Mouse (Mus musculus) forebrain, embryonic 16.5 days (tissue): ENCODE measurements around the gene Rpl10a. TPM values are rescaled to one million over a fixed set of nuclear protein-coding genes. Genes with fewer than 3 reads are reported as not detected.
"Not testable (repeated sequence)": the region's sequence is repeated elsewhere in the genome, so short reads cannot be mapped to it uniquely, and the experiment has no call there.

Experiments
- ATAC-seq: fragments of 200-750 bp; cut with Nextera tagmentation; 2 replicates; pipeline ENCODE4 v1.8.0; 2017; ENCODE audit warnings: mild to moderate bottlenecking, moderate library complexity
- H3K27ac ChIP-seq: fragments of 300-500 bp; sonication (generic); 2 replicates; pipeline ENCODE4 v1.5.1; 2014; ENCODE audit warnings: low read length, control low read depth
- H3K27me3 ChIP-seq: fragments of 300-500 bp; sonication (generic); replicated peaks from 2 replicates; pipeline ENCODE4 v1.6.1; 2014; ENCODE audit warnings: low read length; ENCODE audit not compliant: control insufficient read depth, insufficient read depth
- H3K36me3 ChIP-seq: fragments of 300-500 bp; sonication (generic); 2 replicates; pipeline ENCODE4 v1.6.1; 2014; ENCODE audit not compliant: control insufficient read depth, insufficient read depth
- H3K4me1 ChIP-seq: fragments of 300-500 bp; sonication (generic); replicated peaks from 2 replicates; pipeline ENCODE4 v1.6.1; 2014; ENCODE audit warnings: low read length; ENCODE audit not compliant: control insufficient read depth, insufficient read depth
- H3K4me2 ChIP-seq: fragments of 300-500 bp; sonication (generic); 2 replicates; pipeline ENCODE4 v1.6.1; 2014; ENCODE audit warnings: mild to moderate bottlenecking, low read length, control low read depth
- H3K4me3 ChIP-seq: fragments of 300-500 bp; sonication (generic); replicated peaks from 2 replicates; pipeline ENCODE4 v1.5.1; 2014; ENCODE audit warnings: mild to moderate bottlenecking, low read length, control low read depth
- H3K9ac ChIP-seq: fragments of 300-500 bp; sonication (generic); replicated peaks from 2 replicates; pipeline ENCODE4 v1.6.1; 2014; ENCODE audit warnings: low read depth, low read length, control low read depth
- H3K9me3 ChIP-seq: fragments of 300-500 bp; sonication (generic); 2 replicates; pipeline ENCODE4 v1.6.1; 2016; ENCODE audit warnings: low read length; ENCODE audit not compliant: control insufficient read depth
- WGBS: fragments of 180-500 bp; shearing (Covaris S2); extraction: QIAGEN DNeasy Blood & Tissue Kit; methylation state at CpG from one replicate; pipeline ENCODE4 v1.1.7; 2014; 5-methylcytosine and 5-hydroxymethylcytosine counted together
- polyA plus RNA-seq: library from polyadenylated mRNA; unstranded; fragments of >200 nt; fragmentation: Nextera tagmentation; extraction: Ambion mirVana; gene quantifications from 2 replicates; pipeline ENCODE4 v1.2.1, GENCODE M21; 2015

Rpl10a gene
- polyA plus RNA-seq, 1 experiment from 2014 or later = 354 TPM

GRCm38 (mm10) chr17:28349264-28349880 is 21.1 kb downstream of the Rpl10a start:
- Histone ChIP-seq H3K27me3 (peaks cover 5% of the 10 kb centered on the region), H3K36me3 (no peaks in the 10 kb centered on the region), H3K9me3 (no peaks in the 10 kb centered on the region), H3K4me2 (peak overlapping the region; percentile 95), H3K4me3 (peak overlapping the region; percentile 67), H3K27ac (no peak overlapping the region), H3K4me1 (peaks cover 30% of the 10 kb centered on the region), H3K9ac (peak overlapping the region; percentile 70)
- no peak for ATAC-seq
- WGBS = 7% methylated on average over 13 of the region's 13 CpGs

- no peaks in the 10 kb centered on the region for H3K9me3 ChIP-seq
- H3K27me3 ChIP-seq = peaks cover 5% of the 10 kb centered on the region
- H3K4me1 ChIP-seq = peaks cover 26% of the 10 kb centered on the region
- no peak overlapping the region for H3K27ac ChIP-seq
- WGBS = under 1% methylated on average over 44 of the region's 54 CpGs
- H3K4me2 ChIP-seq = peak overlapping the region; percentile 95
- peak overlapping the region; percentile 70 for H3K9ac ChIP-seq
- ATAC-seq = peak; percentile 46
- H3K4me3 ChIP-seq = peak overlapping the region; percentile 67
- no peaks in the 10 kb centered on the region for H3K36me3 ChIP-seq
Observed at GRCm38 (mm10) chr17:28349901-28350465, 21.7 kb downstream of the Rpl10a start.

- H3K36me3 ChIP-seq = no peaks in the 10 kb centered on the region
- H3K4me1 ChIP-seq = peaks cover 20% of the 10 kb centered on the region
- ATAC-seq = peak; percentile 83
- no peaks in the 10 kb centered on the region for H3K9me3 ChIP-seq
- WGBS = 0% methylated on average over 48 of the region's 73 CpGs
- H3K4me3 ChIP-seq = peak within 1 kb of the TSS; percentile 67
- peaks cover 5% of the 10 kb centered on the region for H3K27me3 ChIP-seq
- no peak within 1 kb of the TSS for H3K27ac ChIP-seq
- peak within 1 kb of the TSS; percentile 70 for H3K9ac ChIP-seq
- H3K4me2 ChIP-seq = peak within 1 kb of the TSS; percentile 95
Observed at GRCm38 (mm10) chr17:28350466-28351352, 22.4 kb downstream of the Rpl10a start, which contains the start of gene Tead3. Gene Tead3 (minus strand): TSS chr17:28350817.

- Histone ChIP-seq H3K4me2 (peak overlapping the region; percentile 95), H3K9ac (peak overlapping the region; percentile 30), H3K4me3 (peak overlapping the region; percentile 67), H3K4me1 (peaks cover 19% of the 10 kb centered on the region), H3K27ac (no peak overlapping the region), H3K27me3 (peaks cover 5% of the 10 kb centered on the region), H3K9me3 (no peaks in the 10 kb centered on the region), H3K36me3 (no peaks in the 10 kb centered on the region)
- WGBS = under 1% methylated on average over 29 of the region's 29 CpGs
- ATAC-seq = no peak
Observed at GRCm38 (mm10) chr17:28351353-28351890, 23.2 kb downstream of the Rpl10a start.

- Histone ChIP-seq H3K9me3 (no peaks in the 10 kb centered on the region), H3K4me1 (peaks cover 19% of the 10 kb centered on the region), H3K4me2 (no peak overlapping the region), H3K27ac (no peak overlapping the region), H3K4me3 (no peak overlapping the region), H3K27me3 (peaks cover 5% of the 10 kb centered on the region), H3K9ac (no peak overlapping the region), H3K36me3 (no peaks in the 10 kb centered on the region)
- ATAC-seq = no peak
- WGBS = 23% methylated on average over 11 of the region's 11 CpGs
Observed at GRCm38 (mm10) chr17:28352018-28352417, 23.7 kb downstream of the Rpl10a start.

GRCm38 (mm10) chr17:28355871-28356270 is 27.6 kb downstream of the Rpl10a start:
- ATAC-seq = no peak
- Histone ChIP-seq H3K4me2 (no peak overlapping the region), H3K4me1 (peaks cover 9% of the 10 kb centered on the region), H3K4me3 (no peak overlapping the region), H3K9ac (no peak overlapping the region), H3K27me3 (peaks cover 19% of the 10 kb centered on the region), H3K27ac (no peak overlapping the region), H3K36me3 (no peaks in the 10 kb centered on the region), H3K9me3 (no peaks in the 10 kb centered on the region)
- 85% methylated on average over 12 of the region's 12 CpGs for WGBS

GRCm38 (mm10) chr17:28358576-28359261 is 30.4 kb downstream of the Rpl10a start:
- H3K9ac ChIP-seq, H3K36me3 ChIP-seq, ATAC-seq, H3K9me3 ChIP-seq, H3K27ac ChIP-seq, H3K4me2 ChIP-seq, H3K4me1 ChIP-seq, H3K4me3 ChIP-seq: not testable (repeated sequence)
- 14% methylated on average over 22 of the region's 24 CpGs for WGBS
- peaks cover 32% of the 10 kb centered on the region for H3K27me3 ChIP-seq

- Histone ChIP-seq H3K4me1 (peaks cover 10% of the 10 kb centered on the region), H3K4me3 (no peak overlapping the region), H3K9ac (no peak overlapping the region), H3K27me3 (peaks cover 50% of the 10 kb centered on the region), H3K27ac (no peak overlapping the region), H3K4me2 (no peak overlapping the region), H3K36me3 (no peaks in the 10 kb centered on the region), H3K9me3 (no peaks in the 10 kb centered on the region)
- no peak for ATAC-seq
- 81% methylated on average over 9 of the region's 9 CpGs for WGBS
Observed at GRCm38 (mm10) chr17:28360531-28361277, 32.4 kb downstream of the Rpl10a start.
